Mouse (Mus musculus) liver, embryonic 16.5 days (tissue): ENCODE measurements around the gene Nt5dc3. TPM values are rescaled to one million over a fixed set of nuclear protein-coding genes. Genes with fewer than 3 reads are reported as not detected.

Experiments used
- ATAC-seq: fragments of 200-750 bp; cut with Nextera tagmentation; 2 replicates; pipeline ENCODE4 v1.8.0; 2017; ENCODE audit warnings: low read depth, mild to moderate bottlenecking, moderate number of reproducible peaks, moderate library complexity
- H3K27ac ChIP-seq: fragments of 300-500 bp; sonication (generic); 2 replicates; pipeline ENCODE4 v1.5.1; 2014; ENCODE audit warnings: mild to moderate bottlenecking, low read length
- H3K27me3 ChIP-seq: fragments of 300-500 bp; sonication (generic); 2 replicates; pipeline ENCODE4 v1.6.1; 2014; ENCODE audit warnings: low read depth, low read length, mixed read lengths; ENCODE audit not compliant: control insufficient read depth, insufficient read depth
- H3K36me3 ChIP-seq: fragments of 300-500 bp; sonication (generic); 2 replicates; pipeline ENCODE4 v1.6.1; 2014; ENCODE audit warnings: mild to moderate bottlenecking; ENCODE audit not compliant: control insufficient read depth, insufficient read depth
- H3K4me1 ChIP-seq: fragments of 300-500 bp; sonication (generic); 2 replicates; pipeline ENCODE4 v1.6.1; 2014; ENCODE audit warnings: low read depth, low read length, mixed read lengths; ENCODE audit not compliant: control insufficient read depth
- H3K4me2 ChIP-seq: fragments of 300-500 bp; sonication (generic); 2 replicates; pipeline ENCODE4 v1.6.1; 2014; ENCODE audit warnings: low read depth, low read length, mixed read lengths
- H3K4me3 ChIP-seq: fragments of 300-500 bp; sonication (generic); 2 replicates; pipeline ENCODE4 v1.5.1; 2014; ENCODE audit warnings: low read depth, mild to moderate bottlenecking, low read length
- H3K9ac ChIP-seq: fragments of 300-500 bp; sonication (generic); 2 replicates; pipeline ENCODE4 v1.6.1; 2014; ENCODE audit warnings: low read depth, low read length
- H3K9me3 ChIP-seq: fragments of 300-500 bp; sonication (generic); replicated peaks from 2 replicates; pipeline ENCODE4 v1.6.1; 2016; ENCODE audit warnings: low read length; ENCODE audit not compliant: control insufficient read depth
- whole genome bisulfite sequencing: fragments of 180-500 bp; shearing (Covaris S2); extraction: QIAGEN DNeasy Blood & Tissue Kit; methylation state at CpG from one replicate; pipeline ENCODE4 v1.1.7; 2014; ENCODE audit not compliant: insufficient replicate concordance; 5-methylcytosine and 5-hydroxymethylcytosine counted together
- polyA plus RNA-seq: library from polyadenylated mRNA; unstranded; fragments of >200 nt; fragmentation: Nextera tagmentation; extraction: Ambion mirVana; gene quantifications from 2 replicates; pipeline ENCODE4 v1.2.1, GENCODE M21; 2015

Nt5dc3 gene
- polyA plus RNA-seq, 1 experiment from 2014 or later, result 0.25 TPM

DNA sequence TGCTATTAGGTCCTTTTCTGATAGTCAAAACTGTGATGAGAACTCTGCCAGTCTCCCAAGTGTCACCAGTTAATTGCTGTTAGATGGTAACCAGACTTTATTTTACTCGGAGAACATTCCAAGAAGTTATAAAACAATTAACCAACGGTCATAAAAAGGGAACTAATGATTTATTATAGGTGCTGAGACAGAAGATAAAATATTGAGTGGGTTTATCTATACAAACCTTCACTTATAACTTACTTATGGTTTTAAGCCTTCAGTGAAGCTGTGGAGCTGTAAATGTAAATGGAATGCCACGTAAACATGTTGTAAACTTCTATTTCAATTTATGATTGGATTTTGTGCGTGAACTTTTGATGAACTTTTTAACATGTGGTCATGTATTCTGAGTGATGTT lies 5.4 kb upstream of the Nt5dc3 start:
- H3K4me1 ChIP-seq, result peaks cover 9% of the 10 kb centered on the region
- no peak overlapping the region for H3K9ac ChIP-seq
- no peak overlapping the region for H3K27ac ChIP-seq
- ATAC-seq, result no peak
- H3K9me3 ChIP-seq, result no peaks in the 10 kb centered on the region
- no peaks in the 10 kb centered on the region for H3K27me3 ChIP-seq
- H3K4me2 ChIP-seq, result no peak overlapping the region
- WGBS, result 37% methylated on average over 4 of the region's 4 CpGs
- H3K36me3 ChIP-seq, result no peaks in the 10 kb centered on the region
- no peak overlapping the region for H3K4me3 ChIP-seq

DNA sequence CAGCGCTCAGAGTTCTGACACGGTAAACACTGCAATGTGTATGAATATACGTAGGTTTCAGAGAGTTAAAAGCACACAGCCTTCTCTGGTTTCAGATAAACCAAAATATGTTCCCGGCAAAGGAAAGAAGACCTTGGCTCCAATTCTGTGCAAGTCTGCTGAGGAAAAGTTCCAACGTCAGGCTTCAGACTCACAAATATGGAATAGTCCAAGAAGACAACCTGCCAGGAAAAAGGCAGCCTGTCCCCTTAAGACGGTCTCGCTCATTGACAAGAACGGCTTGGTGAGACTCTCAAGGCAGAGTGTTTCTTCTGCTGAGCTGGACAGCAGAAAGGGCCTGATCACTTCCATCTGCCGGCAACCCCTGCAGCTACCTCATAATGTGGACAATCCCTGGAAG lies 2.5 kb upstream of the Nt5dc3 start:
- no peak overlapping the region for H3K27ac ChIP-seq
- no peak for ATAC-seq
- H3K9ac ChIP-seq, result no peak overlapping the region
- H3K4me3 ChIP-seq, result no peak overlapping the region
- no peak overlapping the region for H3K4me2 ChIP-seq
- H3K27me3 ChIP-seq, result no peaks in the 10 kb centered on the region
- no peaks in the 10 kb centered on the region for H3K36me3 ChIP-seq
- no peaks in the 10 kb centered on the region for H3K9me3 ChIP-seq
- WGBS, result 76% methylated on average over 9 of the region's 9 CpGs
- peaks cover 23% of the 10 kb centered on the region for H3K4me1 ChIP-seq

DNA sequence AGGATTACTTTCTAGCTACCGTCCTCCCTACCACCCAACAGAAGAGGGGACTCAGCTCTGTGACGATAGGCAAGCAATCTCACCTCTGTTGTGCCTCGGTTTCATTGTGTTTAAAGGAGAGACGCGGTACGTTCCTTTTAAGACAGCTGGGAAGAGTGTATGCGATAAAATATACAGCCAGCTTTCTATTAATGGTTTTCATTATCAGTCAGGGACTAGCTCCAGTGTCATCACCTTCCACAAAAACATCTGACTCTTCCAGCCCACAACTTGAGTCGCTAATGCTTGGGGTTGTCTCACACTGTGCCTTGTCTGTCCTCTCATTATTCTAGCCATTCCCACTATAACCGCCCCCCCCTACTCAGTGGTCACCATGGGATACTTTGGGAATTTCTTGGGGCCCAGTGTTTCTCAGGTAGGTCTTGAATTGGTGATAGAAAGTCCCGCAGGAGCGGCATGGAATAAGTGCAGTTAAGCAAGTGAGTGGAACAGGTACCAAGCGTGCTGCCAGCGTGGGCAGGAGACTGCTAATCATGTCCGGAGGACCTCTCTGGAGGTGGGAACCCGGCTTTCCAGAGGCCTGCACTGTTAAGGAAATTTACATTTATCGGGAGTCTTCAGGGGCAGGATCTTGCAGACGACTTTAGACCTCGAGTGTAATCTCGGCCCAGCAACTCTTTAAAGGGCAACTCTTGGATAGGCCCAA lies 1.0 kb upstream of the Nt5dc3 start:
- Histone ChIP-seq H3K27me3 (no peaks in the 10 kb centered on the region), H3K27ac (no peak overlapping the region), H3K4me2 (peak overlapping the region; percentile 100), H3K36me3 (no peaks in the 10 kb centered on the region), H3K4me1 (peaks cover 23% of the 10 kb centered on the region), H3K4me3 (peak overlapping the region; percentile 72), H3K9me3 (no peaks in the 10 kb centered on the region), H3K9ac (peak overlapping the region; percentile 70)
- 39% methylated on average over 19 of the region's 19 CpGs for WGBS
- ATAC-seq, result no peak

DNA sequence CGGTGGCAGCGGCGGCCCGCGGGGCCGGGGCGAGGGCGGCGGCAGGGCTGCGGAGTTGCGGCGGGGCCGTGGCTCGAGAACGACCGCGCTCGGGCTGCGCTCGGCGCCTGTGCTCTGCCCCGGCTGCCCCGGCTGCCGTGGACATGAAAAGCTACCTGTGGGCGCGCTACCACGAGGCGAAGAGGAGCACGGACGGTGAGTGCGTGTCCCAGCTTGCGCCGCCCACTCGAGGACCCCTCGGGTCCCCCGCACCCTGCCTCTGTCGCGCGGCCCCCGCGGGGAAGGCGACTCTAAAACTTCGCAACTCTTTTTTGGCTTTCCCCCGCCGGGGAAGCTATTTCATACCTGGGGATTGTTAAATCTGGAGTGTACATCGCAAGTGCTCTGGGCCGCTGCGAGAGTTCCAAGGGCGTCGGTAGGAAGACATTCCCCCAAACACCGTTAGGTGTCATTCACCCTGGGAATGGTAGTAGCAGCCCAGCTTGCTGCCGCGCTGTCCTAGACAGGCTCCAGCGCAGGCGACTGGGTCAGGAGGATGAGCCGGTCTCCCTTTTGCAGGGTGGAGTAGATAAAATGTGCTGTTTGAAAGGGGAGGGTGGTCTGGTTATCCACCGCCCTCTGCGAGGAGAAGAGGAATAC lies 431 bp downstream of the Nt5dc3 start:
- H3K9me3 ChIP-seq, result no peaks in the 10 kb centered on the region
- peaks cover 23% of the 10 kb centered on the region for H3K4me1 ChIP-seq
- WGBS, result under 1% methylated on average over 58 of the region's 58 CpGs
- H3K27ac ChIP-seq, result 0 out of 2 replicates have a peak overlapping the region, but pooled peaks have one; percentile 5
- H3K9ac ChIP-seq, result peak overlapping the region; percentile 73
- H3K36me3 ChIP-seq, result no peaks in the 10 kb centered on the region
- no peak; the same call in 1 of the 2 replicates for ATAC-seq
- peak overlapping the region; percentile 72 for H3K4me3 ChIP-seq
- H3K27me3 ChIP-seq, result no peaks in the 10 kb centered on the region
- H3K4me2 ChIP-seq, result peak overlapping the region; percentile 100

DNA sequence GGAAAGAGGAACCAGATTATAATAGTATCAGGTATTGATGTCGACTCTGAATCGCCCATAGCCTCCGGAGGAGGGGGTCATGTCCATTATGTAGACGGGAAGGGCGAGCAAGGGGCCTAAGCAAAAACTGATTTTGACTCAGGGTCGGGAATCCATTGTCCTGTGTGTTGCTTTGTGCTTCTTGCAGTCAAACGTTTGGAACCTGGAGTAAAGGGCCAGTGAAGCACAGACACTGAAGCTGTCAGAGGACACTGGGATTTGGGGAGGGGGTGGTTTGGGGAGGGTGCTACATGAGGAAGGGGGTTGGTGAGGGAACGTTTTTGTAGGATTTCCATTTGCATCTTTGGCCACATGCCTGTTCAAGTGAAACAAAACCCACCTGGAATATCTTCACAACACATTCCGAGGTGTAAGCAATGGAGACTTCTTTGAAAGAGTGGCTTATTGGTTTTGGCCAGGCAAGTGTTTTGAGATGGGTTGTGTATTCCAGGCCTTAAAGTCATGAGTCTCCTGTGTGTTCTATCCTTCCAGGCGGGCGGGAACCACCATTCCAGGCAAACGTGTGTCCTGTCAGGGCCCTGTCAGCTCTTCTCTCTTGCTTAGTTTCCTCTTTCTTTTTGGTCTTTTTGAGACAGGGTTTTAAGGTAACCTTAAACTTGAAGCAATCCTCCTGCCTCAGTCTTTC lies 1.2 kb downstream of the Nt5dc3 start:
- Histone ChIP-seq H3K9me3 (no peaks in the 10 kb centered on the region), H3K4me1 (peaks cover 23% of the 10 kb centered on the region)

DNA sequence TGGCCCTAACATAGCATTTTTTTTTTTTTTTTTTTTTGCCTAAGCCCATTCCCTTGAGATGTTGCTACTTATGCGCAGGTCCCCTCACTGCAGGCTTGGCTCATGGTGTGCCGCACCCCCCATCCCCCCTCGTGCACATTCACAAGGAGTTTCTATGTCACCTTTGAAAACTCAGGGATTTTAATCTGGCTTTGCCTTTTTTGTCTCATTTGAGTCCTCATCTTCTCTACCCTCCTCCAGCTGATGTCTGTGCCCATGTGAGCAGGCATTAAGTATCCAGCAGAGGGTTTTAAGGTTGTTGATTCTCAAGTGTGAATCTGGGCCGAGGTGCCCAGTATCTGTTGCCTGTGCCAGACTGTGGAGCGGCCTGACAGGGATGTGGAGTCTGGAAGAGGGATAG lies 2.8 kb downstream of the Nt5dc3 start:
- no peak overlapping the region for H3K9ac ChIP-seq
- no peaks in the 10 kb centered on the region for H3K9me3 ChIP-seq
- H3K4me2 ChIP-seq, result no peak overlapping the region
- H3K4me3 ChIP-seq, result no peak overlapping the region
- peaks cover 23% of the 10 kb centered on the region for H3K4me1 ChIP-seq
- H3K27me3 ChIP-seq, result no peaks in the 10 kb centered on the region
- H3K27ac ChIP-seq, result no peak overlapping the region
- WGBS, result 64% methylated on average over 5 of the region's 5 CpGs
- no peaks in the 10 kb centered on the region for H3K36me3 ChIP-seq
- no peak for ATAC-seq

More for the DNA sequence above, 1.2 kb downstream of the Nt5dc3 start:
- H3K4me3 ChIP-seq, result peak overlapping the region; percentile 72
- no peaks in the 10 kb centered on the region for H3K27me3 ChIP-seq
- peak overlapping the region; percentile 100 for H3K4me2 ChIP-seq
- WGBS, result 15% methylated on average over 12 of the region's 12 CpGs
- peak overlapping the region; percentile 73 for H3K9ac ChIP-seq
- no peak for ATAC-seq
- H3K27ac ChIP-seq, result no peak overlapping the region
- no peaks in the 10 kb centered on the region for H3K36me3 ChIP-seq

DNA sequence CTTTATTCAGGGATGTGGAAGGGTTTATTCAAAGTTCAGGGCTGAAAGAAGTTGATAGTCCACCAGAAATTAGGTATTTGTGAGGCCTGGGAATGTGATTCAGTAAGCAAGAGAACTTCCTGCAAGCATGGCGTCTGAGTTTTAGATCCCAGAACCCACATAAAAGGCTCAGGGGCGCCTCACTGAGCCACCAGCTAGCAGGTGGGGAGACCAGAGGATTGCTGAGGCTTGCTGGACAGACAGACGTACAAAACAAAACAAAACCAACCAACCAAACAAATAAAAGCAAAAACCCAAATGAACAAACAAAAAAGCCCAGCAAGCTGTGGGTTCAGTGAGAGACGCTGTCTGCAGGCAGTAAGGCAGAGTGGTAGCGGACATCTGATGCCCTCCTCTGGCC lies 3.9 kb downstream of the Nt5dc3 start:
- peaks cover 21% of the 10 kb centered on the region for H3K4me1 ChIP-seq
- no peak for ATAC-seq
- no peaks in the 10 kb centered on the region for H3K36me3 ChIP-seq
- WGBS, result 61% methylated on average over 5 of the region's 5 CpGs
- no peak overlapping the region for H3K27ac ChIP-seq
- no peak overlapping the region for H3K9ac ChIP-seq
- no peaks in the 10 kb centered on the region for H3K27me3 ChIP-seq
- H3K4me3 ChIP-seq, result no peak overlapping the region
- no peaks in the 10 kb centered on the region for H3K9me3 ChIP-seq
- no peak overlapping the region for H3K4me2 ChIP-seq

DNA sequence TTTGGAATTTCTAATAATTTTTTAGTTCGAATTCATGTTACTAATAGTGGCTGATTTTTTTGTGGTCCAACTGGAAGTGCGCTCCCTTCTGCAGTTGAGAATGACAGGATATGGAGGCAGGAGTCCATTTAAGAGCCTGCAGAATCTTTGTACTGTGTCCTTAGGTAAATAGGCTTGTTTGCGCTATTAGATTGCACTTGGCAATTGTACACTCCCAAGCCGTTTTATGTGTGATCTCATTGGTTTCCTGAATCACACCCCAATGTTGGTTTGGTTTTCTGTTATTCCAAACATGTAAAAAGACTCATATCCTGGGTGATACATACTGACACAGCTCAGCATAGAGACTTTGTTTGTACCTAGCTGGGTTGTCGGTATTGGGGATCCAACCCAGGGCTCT lies 4.8 kb downstream of the Nt5dc3 start:
- Histone ChIP-seq H3K27me3 (no peaks in the 10 kb centered on the region), H3K4me3 (no peak overlapping the region), H3K36me3 (no peaks in the 10 kb centered on the region), H3K9ac (no peak overlapping the region), H3K4me2 (no peak overlapping the region), H3K27ac (no peak overlapping the region), H3K4me1 (peaks cover 13% of the 10 kb centered on the region), H3K9me3 (no peaks in the 10 kb centered on the region)
- WGBS, result 58% methylated on average over 5 of the region's 5 CpGs
- ATAC-seq, result no peak
